Mouse (Mus musculus): Measurements from ENCODE around the gene Osbp2. TPM values are rescaled to one million over a fixed set of nuclear protein-coding genes. Genes with fewer than 3 reads are reported as not detected.

Gene Osbp2
- polyA plus RNA-seq, 1 experiment = 1.5 TPM

DNA sequence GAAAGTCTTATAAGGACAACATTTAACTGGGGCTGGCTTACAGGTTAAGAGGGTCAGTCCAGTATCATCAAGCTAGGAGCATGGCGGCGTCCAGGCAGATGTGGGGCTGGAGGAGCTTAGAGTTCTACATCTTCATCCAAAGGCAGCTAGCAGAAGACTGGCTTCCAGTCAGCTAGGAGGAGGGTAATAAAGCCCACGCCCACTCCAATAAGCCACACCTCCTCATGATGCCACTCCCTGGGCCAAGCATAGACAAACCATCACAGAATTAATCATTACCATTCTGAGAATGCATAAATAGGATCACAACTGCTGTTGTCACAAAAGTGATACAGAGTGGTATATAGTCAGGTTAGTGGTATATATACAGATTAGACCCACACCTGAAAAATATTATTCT, 73.8 kb downstream of the Osbp2 start:
- H3K9ac ChIP-seq (ENCODE audit: low read depth, poor library complexity, severe bottlenecking) = no peak overlapping the region
- no peak for TF ChIP-seq POLR2A (IDR thresholded peaks at IDR 0.05; ENCODE audit: insufficient read depth, low read length)
- no peak for TF ChIP-seq EP300 (IDR thresholded peaks at IDR 0.05; ENCODE audit: insufficient read depth, low read depth, low read length)
- no peak for TF ChIP-seq CTCF (IDR thresholded peaks at IDR 0.05; ENCODE audit: low read depth, low read length)
- no peak overlapping the region for H3K27ac ChIP-seq (ENCODE audit: insufficient read depth, low read length)
- H3K4me3 ChIP-seq (ENCODE audit: low read depth, low read length) = no peak overlapping the region
- H3K36me3 ChIP-seq (ENCODE audit: control insufficient read depth, insufficient read depth, low read length, poor library complexity, severe bottlenecking) = no peaks in the 10 kb centered on the region
- no peaks in the 10 kb centered on the region for H3K27me3 ChIP-seq (ENCODE audit: control insufficient read depth, insufficient read depth, low read length, poor library complexity, severe bottlenecking)
- no peaks in the 10 kb centered on the region for H3K4me1 ChIP-seq (ENCODE audit: control insufficient read depth, insufficient read depth, low read length)
- no peaks in the 10 kb centered on the region for H3K9me3 ChIP-seq (replicated peaks; ENCODE audit: control insufficient read depth, insufficient read depth, low read length, poor library complexity, severe bottlenecking)

DNA sequence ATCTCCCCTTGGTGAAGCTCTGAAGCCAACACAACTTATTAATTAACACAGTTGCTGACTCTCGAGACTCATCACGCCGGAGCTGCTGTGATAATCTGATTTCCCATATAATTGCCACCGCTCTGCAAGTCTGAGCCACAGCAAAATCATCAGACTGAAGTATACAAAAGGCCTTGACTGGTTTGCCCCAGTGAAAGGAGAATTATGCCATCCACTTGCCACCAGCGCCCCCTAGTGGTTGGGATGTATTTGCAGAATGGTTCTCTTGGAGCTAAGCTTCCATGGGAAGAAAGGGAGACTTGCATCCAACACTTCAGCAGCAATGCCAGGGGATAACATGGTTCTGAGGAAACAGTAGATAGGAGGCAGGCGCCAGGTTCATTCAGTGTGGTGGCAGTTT, 77.1 kb downstream of the Osbp2 start:
- Histone ChIP-seq H3K36me3 (ENCODE audit: control insufficient read depth, insufficient read depth, low read length, poor library complexity, severe bottlenecking) (no peaks in the 10 kb centered on the region), H3K4me3 (ENCODE audit: low read depth, low read length) (no peak overlapping the region), H3K9ac (ENCODE audit: low read depth, poor library complexity, severe bottlenecking) (no peak overlapping the region), H3K27me3 (ENCODE audit: control insufficient read depth, insufficient read depth, low read length, poor library complexity, severe bottlenecking) (no peaks in the 10 kb centered on the region), H3K27ac (ENCODE audit: insufficient read depth, low read length) (no peak overlapping the region), H3K9me3 (replicated peaks; ENCODE audit: control insufficient read depth, insufficient read depth, low read length, poor library complexity, severe bottlenecking) (no peaks in the 10 kb centered on the region), H3K4me1 (ENCODE audit: control insufficient read depth, insufficient read depth, low read length) (no peaks in the 10 kb centered on the region)
- TF ChIP-seq CTCF (IDR thresholded peaks at IDR 0.05; ENCODE audit: low read depth, low read length) (peak; percentile 77), EP300 (IDR thresholded peaks at IDR 0.05; ENCODE audit: insufficient read depth, low read depth, low read length) (no peak), POLR2A (IDR thresholded peaks at IDR 0.05; ENCODE audit: insufficient read depth, low read length) (no peak)

DNA sequence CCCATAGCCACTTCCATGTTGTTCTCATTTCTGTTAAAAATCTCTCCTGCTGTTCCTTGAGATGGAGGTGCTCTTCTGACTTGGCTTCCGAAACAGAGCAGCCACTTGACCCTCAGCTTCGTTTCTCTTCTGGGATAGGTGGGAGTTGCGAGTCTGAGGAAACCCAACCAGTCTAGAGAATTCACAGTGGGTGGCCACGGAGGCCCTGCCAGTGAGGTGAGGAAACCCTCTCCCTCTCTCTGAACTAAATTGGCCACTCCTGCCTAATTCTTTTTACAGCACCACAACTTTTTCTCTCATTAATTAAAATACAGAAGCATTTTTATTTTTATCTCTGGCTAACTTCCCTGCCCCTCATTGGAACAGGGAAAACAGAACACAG, 88.4 kb downstream of the Osbp2 start:
- Histone ChIP-seq H3K27me3 (ENCODE audit: control insufficient read depth, insufficient read depth, low read length, poor library complexity, severe bottlenecking) (peaks cover 2% of the 10 kb centered on the region; the same call in 1 of the 2 replicates), H3K27ac (ENCODE audit: insufficient read depth, low read length) (no peak overlapping the region), H3K4me3 (ENCODE audit: low read depth, low read length) (no peak overlapping the region), H3K9me3 (replicated peaks; ENCODE audit: control insufficient read depth, insufficient read depth, low read length, poor library complexity, severe bottlenecking) (no peaks in the 10 kb centered on the region), H3K36me3 (ENCODE audit: control insufficient read depth, insufficient read depth, low read length, poor library complexity, severe bottlenecking) (no peaks in the 10 kb centered on the region), H3K9ac (ENCODE audit: low read depth, poor library complexity, severe bottlenecking) (no peak overlapping the region), H3K4me1 (ENCODE audit: control insufficient read depth, insufficient read depth, low read length) (no peaks in the 10 kb centered on the region)
- TF ChIP-seq EP300 (IDR thresholded peaks at IDR 0.05; ENCODE audit: insufficient read depth, low read depth, low read length) = no peak
- TF ChIP-seq CTCF (IDR thresholded peaks at IDR 0.05; ENCODE audit: low read depth, low read length) = no peak
- no peak for TF ChIP-seq POLR2A (IDR thresholded peaks at IDR 0.05; ENCODE audit: insufficient read depth, low read length)

GRCm38 (mm10) chr11:3774463-3775262, 89.0 kb downstream of the Osbp2 start:
- Histone ChIP-seq H3K36me3 (ENCODE audit: control insufficient read depth, insufficient read depth, low read length, poor library complexity, severe bottlenecking) (no peaks in the 10 kb centered on the region), H3K9me3 (replicated peaks; ENCODE audit: control insufficient read depth, insufficient read depth, low read length, poor library complexity, severe bottlenecking) (no peaks in the 10 kb centered on the region), H3K4me3 (ENCODE audit: low read depth, low read length) (0 out of 2 replicates have a peak overlapping the region, but pooled peaks have one; percentile 16), H3K27me3 (ENCODE audit: control insufficient read depth, insufficient read depth, low read length, poor library complexity, severe bottlenecking) (peaks cover 2% of the 10 kb centered on the region; the same call in 1 of the 2 replicates), H3K4me1 (ENCODE audit: control insufficient read depth, insufficient read depth, low read length) (no peaks in the 10 kb centered on the region), H3K9ac (ENCODE audit: low read depth, poor library complexity, severe bottlenecking) (0 out of 2 replicates have a peak overlapping the region, but pooled peaks have one; percentile 6), H3K27ac (ENCODE audit: insufficient read depth, low read length) (no peak overlapping the region)
- TF ChIP-seq POLR2A (IDR thresholded peaks at IDR 0.05; ENCODE audit: insufficient read depth, low read length) (no peak), CTCF (IDR thresholded peaks at IDR 0.05; ENCODE audit: low read depth, low read length) (no peak), EP300 (IDR thresholded peaks at IDR 0.05; ENCODE audit: insufficient read depth, low read depth, low read length) (no peak)

DNA sequence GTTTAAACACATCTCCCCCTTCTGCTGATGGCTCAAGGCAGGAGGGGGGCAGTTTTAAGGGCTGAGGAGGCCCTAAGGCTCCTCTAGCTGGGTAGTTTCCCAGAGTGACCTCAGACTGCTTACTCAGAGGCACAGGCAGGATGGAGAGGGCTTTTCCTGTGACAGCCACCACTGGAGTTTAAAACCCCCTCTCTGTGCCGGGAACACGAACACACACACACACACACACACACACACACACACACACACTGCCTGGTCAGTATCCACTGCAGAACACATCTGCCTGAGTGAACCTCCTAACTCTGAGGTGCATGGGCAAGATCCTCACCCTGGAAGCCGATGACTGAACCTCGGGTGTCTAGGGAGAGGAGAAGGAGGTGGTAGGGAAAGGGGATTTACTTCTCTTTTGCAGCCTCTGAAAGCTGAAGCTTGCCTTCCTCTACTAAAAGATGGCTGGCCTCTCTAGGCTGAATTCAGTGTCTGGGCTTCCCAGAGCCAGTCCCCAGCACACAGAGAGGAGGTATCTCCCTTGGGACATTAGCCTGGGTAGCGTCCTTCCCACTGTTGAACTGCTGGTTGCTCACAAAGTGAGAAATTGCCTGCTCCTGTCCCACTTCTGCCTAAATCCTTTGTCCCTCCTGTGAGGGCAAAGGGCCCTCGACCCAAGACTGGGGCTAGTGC, 89.8 kb downstream of the Osbp2 start:
- Histone ChIP-seq H3K4me1 (ENCODE audit: control insufficient read depth, insufficient read depth, low read length) (no peaks in the 10 kb centered on the region), H3K36me3 (ENCODE audit: control insufficient read depth, insufficient read depth, low read length, poor library complexity, severe bottlenecking) (no peaks in the 10 kb centered on the region), H3K27ac (ENCODE audit: insufficient read depth, low read length) (no peak overlapping the region), H3K9ac (ENCODE audit: low read depth, poor library complexity, severe bottlenecking) (0 out of 2 replicates have a peak overlapping the region, but pooled peaks have one; percentile 6), H3K27me3 (ENCODE audit: control insufficient read depth, insufficient read depth, low read length, poor library complexity, severe bottlenecking) (peaks cover 2% of the 10 kb centered on the region; the same call in 1 of the 2 replicates), H3K9me3 (replicated peaks; ENCODE audit: control insufficient read depth, insufficient read depth, low read length, poor library complexity, severe bottlenecking) (no peaks in the 10 kb centered on the region), H3K4me3 (ENCODE audit: low read depth, low read length) (0 out of 2 replicates have a peak overlapping the region, but pooled peaks have one; percentile 16)
- no peak for TF ChIP-seq EP300 (IDR thresholded peaks at IDR 0.05; ENCODE audit: insufficient read depth, low read depth, low read length)
- no peak for TF ChIP-seq POLR2A (IDR thresholded peaks at IDR 0.05; ENCODE audit: insufficient read depth, low read length)
- TF ChIP-seq CTCF (IDR thresholded peaks at IDR 0.05; ENCODE audit: low read depth, low read length) = no peak
